In genomic region chr15:52484276-52484675, GRCm38 (mm10) we compare ENCODE assay signal across 12 mouse cellular contexts.
"Had no signal": no experiment of that assay in that cellular context is flagged by ENCODE, and none has a peak within 500 bp of the region (broad histone marks: within the 10 kb centered on the region; RNA-seq: fewer than 3 reads in every experiment).

No protein-coding gene starts in this region.

- DNase-seq: retina, postnatal 1 day; right cerebral cortex, adult 18-20 months; right cerebral cortex, postnatal 14 days; right cerebral cortex, postnatal 25 days; right cerebral cortex, postnatal 4 days; spleen, adult 18-20 months; thymus, adult 18-20 months; thymus, adult 2 months; thymus, postnatal 14 days; thymus, postnatal 25 days; thymus, postnatal 36 days; thymus, postnatal 4 days had no signal
